Mouse (Mus musculus): ENCODE results near the gene Thra.

The Thra gene

DNA sequence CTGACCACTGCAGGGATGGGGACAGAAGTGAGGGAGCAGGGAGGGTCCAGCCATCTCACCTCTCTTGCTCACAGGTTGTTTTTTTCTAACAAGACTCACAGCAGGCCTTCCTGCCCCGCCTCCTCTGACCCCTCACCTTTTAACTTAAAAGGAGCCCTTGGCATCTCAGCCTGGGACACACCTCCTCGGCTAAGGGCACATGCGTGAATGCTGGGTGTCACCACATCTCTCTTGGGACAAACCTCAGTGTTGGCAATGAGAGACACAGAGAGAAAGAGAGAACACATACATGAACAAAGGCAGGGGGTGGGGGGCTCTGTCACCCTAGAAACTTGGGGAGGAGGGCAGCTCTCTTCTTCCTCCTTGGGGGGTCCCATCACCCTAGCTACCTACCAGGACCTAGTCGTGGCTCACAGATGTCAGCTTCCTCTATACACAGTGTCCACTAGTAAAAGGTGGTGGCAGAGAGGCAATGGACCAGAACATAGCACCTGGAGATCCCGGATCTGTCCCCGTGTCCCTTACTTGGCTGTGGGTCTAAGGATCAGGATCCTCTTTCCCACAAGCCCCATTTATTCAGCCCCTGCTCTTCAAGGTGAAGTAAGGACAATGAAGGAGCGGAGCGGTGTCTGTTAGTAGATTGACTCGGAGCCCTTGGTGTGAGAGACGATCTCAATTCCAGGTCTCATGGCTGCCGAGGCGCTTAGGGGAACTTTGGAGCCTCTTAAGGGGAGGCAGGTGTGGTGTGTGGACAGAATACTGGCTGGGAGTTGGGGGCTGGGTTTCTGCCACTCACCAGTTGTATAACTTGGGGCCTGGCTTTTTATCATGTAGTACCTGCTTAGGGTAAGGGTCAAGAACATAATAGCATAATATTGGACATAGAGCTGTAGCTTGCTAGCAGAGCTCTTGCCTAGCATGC is 5.8 kb downstream of the Thra start:
- DNase-seq, result no peak

DNA sequence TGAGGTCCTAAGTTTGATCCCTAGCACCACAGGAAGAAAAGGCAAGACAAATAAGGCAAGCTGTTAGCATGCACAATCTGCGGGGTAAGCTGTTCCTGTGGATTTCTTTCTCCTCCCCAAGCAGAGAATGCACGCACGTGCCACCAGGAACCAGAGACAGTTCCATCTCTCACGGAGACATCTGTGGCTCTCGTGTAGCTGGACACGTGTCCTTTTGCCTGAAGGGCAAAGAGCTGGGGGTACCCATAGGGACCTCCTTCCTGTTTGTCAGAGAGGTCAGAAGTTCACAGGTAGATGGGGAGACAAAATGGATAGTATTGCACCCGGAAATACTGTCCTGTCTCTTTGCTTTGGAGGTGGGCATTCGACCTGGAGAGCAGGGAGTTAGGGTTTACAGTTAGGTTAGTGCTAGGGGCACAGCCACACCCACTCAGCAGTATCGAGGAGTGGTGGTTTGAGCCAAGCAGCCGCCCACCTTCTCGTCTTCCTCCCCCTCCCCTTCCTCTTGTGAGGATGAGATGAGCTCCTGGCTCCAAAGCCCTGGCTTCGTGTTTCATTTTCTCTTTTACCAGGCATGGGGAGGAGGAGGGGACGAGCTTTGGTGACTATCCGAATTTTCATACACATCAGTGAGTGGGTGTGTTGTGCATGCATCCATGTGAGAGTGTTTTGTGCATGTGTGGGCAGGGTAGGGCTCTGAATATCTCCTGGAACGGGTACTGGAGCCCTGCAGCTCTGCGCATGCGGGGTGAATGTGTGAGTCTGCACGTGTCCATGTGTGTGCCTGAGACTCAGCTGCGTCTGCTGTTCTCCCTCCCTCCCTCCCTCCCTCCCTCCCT is 6.6 kb downstream of the Thra start:
- peak; percentile 77 to 83 for DNase-seq

DNA sequence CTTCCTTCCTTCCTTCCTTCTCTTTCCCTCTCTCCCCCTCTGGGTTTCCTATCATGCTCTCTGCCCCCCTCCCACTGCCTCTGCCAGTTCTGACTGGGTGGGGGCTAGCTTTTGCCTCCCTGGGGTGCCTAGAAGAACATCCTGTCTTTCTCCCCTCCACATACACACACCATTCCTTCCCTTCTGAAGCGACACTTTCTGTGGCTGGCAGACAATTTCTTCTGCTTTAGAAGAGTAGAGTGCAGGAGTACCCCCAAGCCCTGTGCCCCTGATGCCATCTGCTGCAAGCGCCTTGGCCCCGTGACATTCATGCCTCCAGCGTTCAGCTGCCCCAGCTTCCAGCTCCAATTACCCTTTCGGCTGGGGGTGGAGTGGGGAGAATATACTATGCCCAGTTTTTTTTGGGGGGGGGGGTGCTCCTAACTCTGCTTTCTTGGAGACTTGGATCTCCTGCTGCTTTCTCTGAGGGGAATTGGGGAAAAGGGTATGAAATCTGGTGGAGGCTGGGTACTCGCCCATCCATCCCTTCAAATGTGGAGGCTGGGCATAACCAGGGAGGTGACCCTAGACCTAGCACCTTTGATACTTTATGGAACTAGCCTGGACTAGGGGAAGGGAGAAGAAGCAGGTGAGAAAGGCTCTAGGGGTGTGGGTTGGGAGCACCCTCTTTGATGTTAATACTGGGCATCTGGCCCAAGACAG is 7.5 kb downstream of the Thra start:
- no peak for DNase-seq

DNA sequence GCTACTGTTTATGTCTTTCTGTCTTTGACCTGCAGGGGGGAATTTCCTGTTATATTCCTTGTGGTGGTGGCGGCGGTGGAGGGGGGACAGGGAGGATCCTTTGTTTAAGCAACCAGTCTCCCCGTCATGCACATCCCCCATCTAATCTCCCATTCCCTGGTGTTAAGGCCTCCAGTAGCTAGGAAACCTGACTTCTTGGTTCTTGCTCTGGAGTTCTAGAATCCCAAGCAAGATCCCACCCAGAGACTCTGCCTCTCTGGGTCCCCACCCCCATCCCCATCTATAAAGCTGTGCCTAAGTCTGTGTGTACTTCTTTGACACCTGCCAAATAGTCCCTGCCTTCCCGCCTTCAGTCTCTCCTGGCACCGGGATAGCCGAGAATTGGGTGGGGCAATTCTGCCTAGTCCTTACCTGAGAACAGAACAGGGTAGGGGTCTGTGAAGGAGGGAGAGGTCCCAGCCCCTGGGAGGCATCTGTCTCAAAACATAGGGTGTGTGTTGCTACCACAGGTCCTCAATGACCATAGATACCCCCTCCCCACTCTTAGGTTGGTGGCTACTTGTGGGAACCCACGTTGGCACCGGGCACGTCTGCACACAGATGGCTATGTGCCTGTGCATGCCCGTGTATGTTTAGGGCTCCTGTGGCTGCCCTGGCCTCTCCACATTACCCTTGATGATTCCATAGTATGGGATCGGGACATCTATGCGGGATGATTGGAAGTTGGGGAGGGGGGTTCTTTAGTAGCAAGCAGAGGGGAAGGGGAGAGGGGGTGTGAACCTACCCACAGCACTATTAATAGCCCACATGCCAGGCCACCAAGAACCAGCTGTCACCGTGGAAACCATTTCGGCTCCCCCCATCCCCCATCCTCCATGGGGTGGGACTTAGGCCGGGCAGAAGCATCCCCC is 8.3 kb downstream of the Thra start:
- DNase-seq, result peak; percentile 73 to 74

DNA sequence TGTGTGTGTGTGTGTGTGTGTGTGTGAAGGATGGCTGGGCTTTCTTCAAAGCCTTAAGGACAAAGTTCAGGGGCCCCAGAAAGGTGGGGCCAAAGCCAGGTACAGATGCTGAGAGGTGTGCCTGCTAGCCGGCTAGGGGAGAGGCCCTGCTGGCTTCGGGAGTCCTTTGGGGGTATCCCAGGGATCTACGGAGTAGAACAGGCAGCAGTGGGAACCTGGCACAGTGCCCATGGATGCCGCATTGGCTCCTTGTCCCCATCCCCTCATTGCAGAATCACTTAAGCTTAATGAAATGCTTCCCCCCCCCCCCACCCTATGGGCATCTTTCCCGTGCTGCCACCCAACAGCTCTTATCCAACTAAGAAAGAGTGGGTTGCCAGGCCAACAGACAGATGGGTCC is 9.3 kb downstream of the Thra start:
- DNase-seq, result no peak

DNA sequence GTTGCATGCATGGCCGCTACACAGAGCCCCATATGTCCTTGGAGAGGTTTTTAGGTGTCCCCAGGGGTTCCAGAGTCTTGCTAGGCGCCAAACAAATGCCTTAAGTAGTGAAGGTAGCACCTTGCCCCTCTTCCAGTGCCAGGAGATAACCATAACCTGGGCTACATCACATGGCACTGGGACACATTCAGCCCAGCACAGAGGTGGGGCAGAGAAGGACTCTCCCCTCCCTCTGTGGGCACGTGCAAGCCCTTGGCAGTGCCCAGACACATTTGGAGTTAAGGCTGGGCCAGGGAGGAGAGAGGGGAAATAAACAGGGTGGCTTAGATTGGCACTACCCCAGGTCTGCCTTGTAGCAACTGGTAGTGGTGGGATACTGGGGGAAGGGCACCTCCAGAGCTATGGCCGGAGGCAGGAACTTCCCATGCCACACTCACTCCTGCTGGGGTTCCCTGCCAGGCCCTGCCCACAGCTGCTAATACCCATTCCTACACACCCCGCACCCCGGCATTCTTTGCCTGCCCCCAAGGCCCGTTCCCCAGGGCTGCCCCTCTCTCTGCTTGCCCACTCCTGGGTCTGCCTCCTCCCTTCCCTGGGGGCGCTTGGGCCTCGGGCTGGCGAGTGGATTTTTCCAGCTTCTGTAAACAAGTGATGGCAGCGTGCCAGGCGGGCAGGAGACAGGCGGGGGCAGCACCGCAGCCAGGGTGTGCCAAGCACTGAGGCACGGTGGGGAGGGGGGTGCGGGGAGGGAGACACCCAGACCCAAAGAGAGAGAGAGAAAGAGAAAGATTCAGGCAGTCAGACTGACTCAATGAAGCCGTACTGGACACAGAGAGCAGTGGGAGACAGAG is 10.1 kb downstream of the Thra start:
- peak; percentile 84 to 90 for DNase-seq

DNA sequence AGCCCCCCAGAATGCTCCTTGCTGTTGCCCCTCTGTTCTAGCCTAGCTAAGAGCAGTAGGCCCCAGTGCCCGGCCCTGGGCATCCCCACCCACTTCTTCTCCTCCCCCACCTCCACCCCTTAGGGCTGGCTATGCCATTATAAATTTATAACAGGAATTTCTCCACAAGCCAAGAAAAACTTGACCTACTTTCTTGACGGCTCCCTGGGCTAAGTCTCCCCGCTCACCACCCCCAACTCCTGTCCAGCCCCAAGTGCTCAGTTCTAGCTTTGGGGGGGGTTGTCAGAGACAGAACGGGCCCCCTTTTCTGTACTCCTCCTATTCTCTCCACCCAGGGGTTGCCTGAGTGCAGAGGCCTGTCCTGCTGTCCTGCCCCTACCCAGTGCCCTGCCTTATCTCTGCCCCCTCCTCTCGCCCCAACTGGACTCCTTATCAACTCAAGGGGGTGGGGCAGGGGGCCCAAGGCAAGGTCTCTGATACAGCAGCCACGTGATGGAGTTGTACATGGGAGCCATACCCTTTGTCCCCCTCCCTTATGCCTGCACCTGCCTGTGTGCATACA is 10.9 kb downstream of the Thra start:
- DNase-seq, result peak in 1 of 2 experiments; percentile 33

DNA sequence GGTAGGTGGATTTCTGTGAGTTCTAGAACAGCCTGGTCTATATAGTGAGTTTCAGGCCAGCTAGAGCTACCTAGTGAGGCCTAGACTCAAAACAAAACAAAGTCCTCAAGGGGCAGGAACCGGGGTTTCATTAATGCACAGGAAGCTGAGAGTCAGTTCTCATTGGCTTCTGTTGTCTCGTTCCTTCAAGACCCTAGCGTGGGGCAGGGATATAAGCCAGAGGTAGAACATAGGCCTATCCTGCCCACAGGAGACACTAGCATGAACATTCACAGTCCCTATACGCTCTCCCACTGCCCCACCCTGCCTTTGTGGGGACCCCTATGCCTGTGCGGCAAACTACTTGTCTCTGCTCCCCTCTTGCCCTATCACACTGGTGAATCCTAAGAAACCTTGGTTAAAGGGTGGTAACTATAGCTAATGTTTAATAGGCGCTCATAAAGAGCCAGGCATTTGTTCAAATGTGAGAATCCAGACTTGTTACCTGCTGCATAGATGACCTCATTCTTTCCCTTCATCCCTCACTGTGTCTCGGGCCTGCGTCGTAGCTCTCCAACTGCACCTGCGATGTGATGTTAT is 12.2 kb downstream of the Thra start:
- no peak for DNase-seq

DNA sequence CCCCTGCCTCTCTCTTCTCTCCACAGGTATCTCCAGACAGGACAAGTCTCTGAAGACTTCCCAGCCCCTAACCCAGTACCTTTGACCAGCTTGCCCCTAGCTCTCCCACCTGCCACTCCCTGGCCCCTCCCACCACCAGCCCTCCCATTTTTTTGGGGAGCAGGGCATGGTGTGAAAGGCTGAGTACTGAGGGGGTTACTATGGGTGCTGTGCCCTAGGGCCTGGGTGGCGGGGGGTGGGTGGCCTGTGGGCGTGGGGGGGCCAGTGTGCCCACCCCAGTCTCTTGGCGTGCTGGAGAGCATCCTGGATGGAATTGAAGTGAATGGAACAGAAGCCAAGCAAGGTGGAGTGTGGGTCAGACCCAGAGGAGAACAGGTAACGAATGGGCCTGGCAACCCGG is 12.8 kb downstream of the Thra start:
- DNase-seq, result no peak

DNA sequence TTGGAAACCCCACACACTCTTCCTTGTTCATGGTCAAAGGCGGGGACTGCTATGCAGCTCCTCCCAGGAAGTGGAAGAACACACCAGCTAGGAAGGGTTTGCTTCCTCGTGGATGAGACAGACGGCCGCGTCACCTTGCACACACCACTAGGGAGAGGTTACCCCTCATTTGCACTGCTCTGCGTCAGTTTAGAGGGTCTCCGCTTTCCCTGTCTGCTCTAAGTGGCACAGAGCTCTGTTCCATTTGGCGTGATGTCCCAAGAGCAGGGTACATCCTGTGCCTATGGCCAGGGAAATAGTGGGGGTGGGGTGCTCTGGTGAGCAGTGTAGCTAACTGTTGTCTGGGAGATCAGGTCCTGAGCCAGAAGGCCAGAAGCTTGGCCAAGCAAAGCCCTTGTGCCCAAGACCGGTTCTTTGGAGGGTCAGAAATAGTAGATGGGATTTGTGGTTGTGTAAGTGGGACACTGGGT is 13.7 kb downstream of the Thra start:
- no peak for DNase-seq

DNA sequence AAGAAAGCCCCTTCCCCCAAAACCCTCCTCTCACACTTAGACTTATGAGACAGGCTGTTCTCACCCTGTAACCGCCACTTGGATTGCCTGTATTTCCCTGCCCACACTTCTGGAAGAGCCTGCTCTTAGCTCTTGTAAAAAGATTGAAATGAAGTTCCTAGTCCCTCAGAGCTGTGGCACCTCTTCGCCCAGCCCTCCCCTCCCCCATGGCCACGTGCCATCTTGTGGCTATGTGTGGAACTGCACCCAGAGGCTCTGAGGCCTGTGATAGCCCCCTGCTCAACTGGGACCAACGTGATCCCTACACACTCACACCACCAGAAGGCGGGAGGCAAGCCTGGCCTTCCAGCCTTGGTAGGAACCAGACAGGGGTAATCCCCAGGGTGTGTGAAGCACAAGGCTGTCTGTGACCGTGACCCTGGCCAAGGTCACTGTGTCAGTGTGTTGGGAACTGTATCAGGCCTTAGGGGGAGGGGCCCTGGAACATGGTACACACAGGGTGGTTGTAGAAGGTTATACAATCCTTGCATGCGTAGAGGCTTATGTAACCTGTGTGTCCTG is 14.3 kb downstream of the Thra start:
- peak; percentile 83 to 90 for DNase-seq

DNA sequence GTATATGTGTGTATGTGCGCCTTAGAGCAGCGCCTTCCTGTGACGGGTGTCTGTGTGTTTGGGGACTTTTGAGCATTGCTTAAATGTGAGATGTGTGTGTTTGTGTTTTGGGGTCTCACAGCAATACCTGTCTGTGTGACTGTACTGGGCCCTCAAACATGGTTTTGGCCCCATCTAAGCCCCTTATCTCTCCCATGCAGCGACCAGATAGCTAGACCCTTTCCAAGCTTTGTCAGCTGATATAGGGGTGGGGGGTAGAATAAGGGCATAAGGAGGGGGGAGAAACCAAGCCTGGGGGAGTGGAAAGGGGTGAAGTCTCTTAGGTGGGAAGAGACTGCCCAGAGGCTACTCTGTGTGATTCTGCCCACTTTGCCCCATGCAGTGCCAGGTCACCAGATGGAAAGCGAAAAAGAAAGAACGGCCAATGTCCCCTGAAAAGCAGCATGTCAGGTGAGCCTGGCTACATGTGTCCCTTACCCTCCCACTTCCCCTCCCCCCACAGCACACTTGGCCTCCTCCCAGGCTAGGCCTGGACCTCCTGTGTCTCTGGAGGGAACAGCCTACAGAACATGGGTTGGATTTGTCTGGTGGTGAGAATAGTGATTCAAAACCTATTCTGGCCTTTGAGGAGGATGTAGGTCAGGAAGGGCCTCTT is 15.4 kb downstream of the Thra start:
- no peak for DNase-seq

DNA sequence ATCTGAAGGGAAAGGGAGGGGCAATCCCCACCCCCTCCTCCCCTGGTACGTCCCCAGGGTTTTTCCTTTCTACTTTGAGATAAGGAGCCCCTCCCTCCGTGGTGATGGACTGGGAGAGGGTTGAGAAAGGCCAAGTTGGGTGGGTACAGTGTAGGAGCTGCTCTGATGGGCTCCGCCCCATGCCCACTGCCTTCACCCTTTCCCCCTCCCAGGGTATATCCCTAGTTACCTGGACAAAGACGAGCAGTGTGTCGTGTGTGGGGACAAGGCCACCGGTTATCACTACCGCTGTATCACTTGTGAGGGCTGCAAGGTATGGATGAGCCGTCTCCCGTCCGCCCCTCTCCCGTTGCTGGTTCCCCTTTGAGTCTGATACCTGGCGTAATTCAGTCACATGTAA is 16.3 kb downstream of the Thra start:
- DNase-seq, result no peak

DNA sequence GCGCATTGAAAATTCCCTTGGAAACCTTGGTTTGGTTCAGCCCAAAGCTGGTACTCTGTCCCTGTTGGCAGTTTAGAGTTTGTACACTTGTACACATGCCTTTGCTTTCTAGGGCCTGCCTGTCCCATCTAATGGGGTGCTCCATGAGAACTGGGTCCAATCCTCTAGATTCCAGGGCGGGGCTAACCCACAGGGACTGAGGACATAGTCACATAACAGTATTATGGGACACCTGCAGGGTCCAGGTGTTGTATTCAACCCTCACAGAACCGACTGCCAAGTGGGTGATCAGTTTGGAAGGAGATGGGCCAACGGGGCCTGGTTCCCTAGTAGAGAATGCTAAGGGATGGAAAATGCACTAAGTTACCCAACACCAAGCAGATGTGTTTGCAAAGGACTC is 21.5 kb downstream of the Thra start:
- no peak for DNase-seq

DNA sequence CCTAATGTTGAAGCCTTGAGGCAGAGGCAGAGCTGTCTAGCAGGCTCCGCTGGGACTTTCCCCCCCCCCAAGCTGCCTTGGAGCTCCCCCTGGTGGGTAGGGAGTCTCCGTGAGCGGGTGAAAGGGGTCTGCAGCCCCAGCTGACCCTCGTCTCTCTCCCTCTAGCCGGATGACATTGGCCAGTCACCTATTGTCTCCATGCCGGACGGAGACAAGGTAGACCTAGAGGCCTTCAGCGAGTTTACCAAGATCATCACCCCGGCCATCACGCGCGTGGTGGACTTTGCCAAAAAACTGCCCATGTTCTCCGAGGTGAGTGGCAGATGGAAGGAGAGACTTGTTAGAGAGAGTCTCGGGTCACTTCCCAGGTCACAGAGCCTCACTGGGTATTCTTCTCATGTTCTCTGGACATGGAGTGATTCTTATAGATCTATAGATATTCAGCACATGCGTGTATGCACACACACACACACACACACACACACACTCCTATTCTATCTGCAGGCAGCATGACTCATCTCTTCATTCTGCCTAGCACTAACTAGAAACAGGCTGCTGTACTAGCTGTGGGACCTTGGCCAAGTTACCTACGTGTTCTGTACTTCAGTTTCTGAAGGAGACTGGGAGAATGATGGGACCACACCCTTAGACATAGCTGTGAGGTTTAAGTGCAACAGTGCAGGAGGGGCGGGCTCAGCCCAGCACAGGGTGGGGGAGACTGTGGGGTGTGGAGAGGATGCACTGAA is 22.5 kb downstream of the Thra start:
- peak; percentile 69 to 74 for DNase-seq

DNA sequence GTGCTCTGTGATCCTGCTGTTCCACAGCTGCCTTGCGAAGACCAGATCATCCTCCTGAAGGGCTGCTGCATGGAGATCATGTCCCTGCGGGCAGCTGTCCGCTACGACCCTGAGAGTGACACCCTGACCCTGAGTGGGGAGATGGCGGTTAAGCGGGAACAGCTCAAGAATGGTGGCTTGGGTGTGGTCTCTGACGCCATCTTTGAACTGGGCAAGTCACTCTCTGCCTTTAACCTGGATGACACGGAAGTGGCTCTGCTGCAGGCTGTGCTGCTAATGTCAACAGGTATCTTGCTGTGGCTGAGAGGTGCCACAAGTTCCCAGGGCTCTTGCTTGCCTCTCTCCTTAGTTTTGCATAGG is 23.0 kb downstream of the Thra start:
- DNase-seq, result no peak

DNA sequence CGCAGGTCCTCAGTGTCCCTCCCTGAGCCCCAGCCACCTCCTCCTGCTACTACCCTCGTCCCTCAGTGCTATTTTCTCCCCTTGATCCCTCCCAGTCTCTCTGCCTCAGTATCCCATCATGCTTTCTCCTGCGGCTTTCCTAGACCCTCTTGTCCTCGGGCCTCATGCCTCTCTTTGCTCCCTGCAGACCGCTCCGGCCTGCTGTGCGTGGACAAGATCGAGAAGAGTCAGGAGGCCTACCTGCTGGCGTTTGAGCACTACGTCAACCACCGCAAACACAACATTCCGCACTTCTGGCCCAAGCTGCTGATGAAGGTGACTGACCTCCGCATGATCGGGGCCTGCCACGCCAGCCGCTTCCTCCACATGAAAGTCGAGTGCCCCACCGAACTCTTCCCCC is 23.7 kb downstream of the Thra start:
- no peak for DNase-seq

DNA sequence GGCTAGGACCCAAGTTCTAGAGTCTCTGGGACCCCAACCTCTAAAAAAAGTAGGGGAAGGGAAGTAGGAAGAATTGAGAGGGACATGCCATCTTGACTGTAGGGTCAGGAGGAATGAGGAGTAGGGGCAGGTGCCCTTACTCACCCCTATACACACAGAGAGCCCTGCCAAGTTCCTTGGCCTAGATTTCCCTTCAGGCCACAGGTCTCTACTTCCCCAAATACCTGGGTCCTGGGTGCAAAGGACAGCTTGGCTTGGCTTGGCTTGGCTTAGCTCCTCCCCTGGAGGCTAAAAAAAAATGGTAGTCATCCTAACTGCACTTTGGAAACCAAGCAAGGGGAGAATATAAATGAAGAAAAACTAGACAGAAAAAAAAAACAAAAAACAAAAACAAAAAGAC is 24.3 kb downstream of the Thra start:
- DNase-seq, result no peak

Measured in lung, postnatal 4 days (tissue).